Mouse (Mus musculus): ENCODE data around the gene Stard7.

- TF ChIP-seq CTCF (IDR thresholded peaks at IDR 0.05; ENCODE audit: low read depth) = no peak
- TF ChIP-seq EP300 (IDR thresholded peaks at IDR 0.05; ENCODE audit: low read depth) = no peak
Observed at GRCm38 (mm10) chr2:127297001-127297805, 27.2 kb downstream of the Stard7 start.
